Mouse (Mus musculus) megakaryocyte, embryonic 14.5 days (primary cell): ENCODE measurements around the gene Dnajc16. TPM values are rescaled to one million over a fixed set of nuclear protein-coding genes. Genes with fewer than 3 reads are reported as not detected.

ENCODE experiments used
- H3K27me3 ChIP-seq: replicated peaks from 2 replicates; pipeline ENCODE3; 2012; ENCODE audit warnings: inconsistent platforms
- H3K36me3 ChIP-seq: replicated peaks from 2 replicates; pipeline ENCODE3; 2012; ENCODE audit warnings: low read length, inconsistent platforms, mixed read lengths
- H3K4me1 ChIP-seq: 2 replicates; pipeline ENCODE4 v1.6.1; 2012; ENCODE audit warnings: inconsistent platforms
- H3K4me3 ChIP-seq: replicated peaks from 2 replicates; pipeline ENCODE3; 2012; ENCODE audit warnings: moderate library complexity, mild to moderate bottlenecking, inconsistent platforms
- H3K9me3 ChIP-seq: 2 replicates; pipeline ENCODE4 v1.6.1; 2012; ENCODE audit warnings: inconsistent platforms
- FLI1 ChIP-seq: IDR thresholded peaks from 2 replicates; pipeline ENCODE4 v1.6.1; 2012; ENCODE audit warnings: low read length, inconsistent platforms, mixed read lengths
- GATA1 ChIP-seq: IDR thresholded peaks from 3 replicates; pipeline ENCODE4 v1.6.1; 2012; ENCODE audit warnings: mixed read lengths, low read length, inconsistent platforms, borderline replicate concordance
- polyA plus RNA-seq: library from polyadenylated mRNA; stranded (reverse); fragments of >175 nt; gene quantifications from 2 replicates; pipeline ENCODE4 v1.2.3, GENCODE M21; 2012; ENCODE audit warnings: low replicate concordance; ENCODE audit not compliant: insufficient read depth

The Dnajc16 gene
- polyA plus RNA-seq, 1 experiment, result 1.8 TPM

DNA sequence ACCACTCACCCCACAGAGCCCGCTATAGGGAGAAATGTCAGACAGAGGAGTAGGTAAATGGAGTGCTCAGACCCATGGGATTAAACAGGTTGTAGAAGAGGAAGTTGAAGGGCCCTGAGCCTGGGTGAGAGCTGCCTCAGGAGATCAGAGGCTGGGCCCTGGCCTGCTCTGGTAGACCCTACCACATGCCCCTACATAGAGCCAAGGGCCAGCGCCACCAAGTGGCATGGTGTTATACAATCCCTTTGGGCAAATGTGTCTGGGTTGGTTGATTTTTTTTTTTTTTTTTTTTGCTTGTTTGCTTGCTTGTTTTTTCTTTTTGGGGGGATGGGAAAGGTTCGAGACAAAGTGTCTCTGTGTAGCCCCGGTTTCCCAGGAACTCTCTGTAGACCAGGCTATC is 13.4 kb upstream of the Dnajc16 start:
- TF ChIP-seq FLI1, result no peak
- TF ChIP-seq GATA1, result no peak
- Histone ChIP-seq H3K36me3 (peaks cover 59% of the 10 kb centered on the region), H3K4me3 (no peak overlapping the region), H3K9me3 (no peaks in the 10 kb centered on the region), H3K27me3 (no peaks in the 10 kb centered on the region), H3K4me1 (0 out of 2 replicates have a peak, but pooled peaks cover 4% of the 10 kb centered on the region)

DNA sequence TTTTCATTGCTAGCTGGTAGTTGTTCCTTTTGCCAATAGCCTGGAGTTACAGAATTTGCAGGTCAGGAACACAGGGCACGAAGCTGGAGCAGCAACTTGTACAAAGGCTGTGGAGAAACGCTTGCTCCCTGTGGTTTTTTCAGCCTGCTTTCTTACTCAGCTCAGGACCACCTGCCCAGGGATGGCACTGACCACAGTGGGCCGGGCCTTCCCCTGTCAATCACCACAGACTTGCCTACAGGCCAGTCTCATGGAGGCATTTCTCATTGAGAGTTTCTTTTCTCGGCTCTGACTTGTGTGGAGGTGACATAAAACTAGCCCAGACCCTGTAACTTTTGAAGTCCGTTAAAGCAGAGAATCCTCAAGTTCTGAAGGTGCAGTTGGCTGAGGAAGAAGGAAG is 6.8 kb upstream of the Dnajc16 start:
- Histone ChIP-seq H3K9me3 (no peaks in the 10 kb centered on the region), H3K27me3 (no peaks in the 10 kb centered on the region), H3K36me3 (peaks cover 25% of the 10 kb centered on the region), H3K4me1 (peaks cover 27% of the 10 kb centered on the region), H3K4me3 (no peak overlapping the region)
- TF ChIP-seq GATA1 (no peak), FLI1 (no peak)

GRCm38 (mm10) chr4:141796954-141797353 is 6.2 kb upstream of the Dnajc16 start:
- peaks cover 25% of the 10 kb centered on the region for H3K36me3 ChIP-seq
- no peak for TF ChIP-seq GATA1
- TF ChIP-seq FLI1, result no peak

GRCm38 (mm10) chr4:141796356-141796755 is 5.6 kb upstream of the Dnajc16 start:
- Histone ChIP-seq H3K4me1 (peaks cover 39% of the 10 kb centered on the region), H3K4me3 (no peak overlapping the region), H3K9me3 (no peaks in the 10 kb centered on the region), H3K36me3 (peaks cover 25% of the 10 kb centered on the region), H3K27me3 (no peaks in the 10 kb centered on the region)
- TF ChIP-seq FLI1 (no peak), GATA1 (no peak)

More at GRCm38 (mm10) chr4:141796954-141797353, 6.2 kb upstream of the Dnajc16 start:
- Histone ChIP-seq H3K9me3 (no peaks in the 10 kb centered on the region), H3K4me3 (no peak overlapping the region), H3K27me3 (no peaks in the 10 kb centered on the region), H3K4me1 (peaks cover 33% of the 10 kb centered on the region)

DNA sequence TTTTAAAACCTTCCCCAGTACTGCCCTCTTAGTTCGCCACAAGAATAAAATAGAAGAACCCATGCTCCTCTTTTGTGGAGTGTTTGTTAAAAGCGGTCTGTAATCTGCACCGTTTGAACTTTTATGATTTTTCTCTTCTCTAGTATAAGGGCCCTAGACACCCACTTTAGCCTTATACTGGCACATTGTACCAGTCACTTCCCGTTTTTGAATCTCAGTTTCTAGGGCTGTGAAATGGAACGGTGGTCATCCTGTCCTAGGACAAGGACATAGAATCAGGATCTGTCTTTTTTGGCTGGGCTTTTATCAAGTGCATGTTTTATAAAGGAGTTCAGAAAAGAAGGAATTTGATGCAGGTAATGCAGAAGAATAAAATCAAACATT is 3.4 kb upstream of the Dnajc16 start:
- Histone ChIP-seq H3K4me3 (peak overlapping the region; percentile 93), H3K27me3 (no peaks in the 10 kb centered on the region), H3K4me1 (peaks cover 52% of the 10 kb centered on the region), H3K9me3 (no peaks in the 10 kb centered on the region), H3K36me3 (peaks cover 25% of the 10 kb centered on the region)
- TF ChIP-seq FLI1 (no peak), GATA1 (no peak)

- TF ChIP-seq FLI1, result no peak
- no peak for TF ChIP-seq GATA1
- Histone ChIP-seq H3K27me3 (no peaks in the 10 kb centered on the region), H3K36me3 (peaks cover 29% of the 10 kb centered on the region), H3K4me3 (peak within 1 kb of the TSS; percentile 93), H3K4me1 (peaks cover 52% of the 10 kb centered on the region), H3K9me3 (no peaks in the 10 kb centered on the region)
Measured at GRCm38 (mm10) chr4:141793282-141794151, 2.8 kb upstream of the Dnajc16 start, which contains the start of gene Casp9. Gene Casp9, plus strand, starts transcription at chr4:141793612.

DNA sequence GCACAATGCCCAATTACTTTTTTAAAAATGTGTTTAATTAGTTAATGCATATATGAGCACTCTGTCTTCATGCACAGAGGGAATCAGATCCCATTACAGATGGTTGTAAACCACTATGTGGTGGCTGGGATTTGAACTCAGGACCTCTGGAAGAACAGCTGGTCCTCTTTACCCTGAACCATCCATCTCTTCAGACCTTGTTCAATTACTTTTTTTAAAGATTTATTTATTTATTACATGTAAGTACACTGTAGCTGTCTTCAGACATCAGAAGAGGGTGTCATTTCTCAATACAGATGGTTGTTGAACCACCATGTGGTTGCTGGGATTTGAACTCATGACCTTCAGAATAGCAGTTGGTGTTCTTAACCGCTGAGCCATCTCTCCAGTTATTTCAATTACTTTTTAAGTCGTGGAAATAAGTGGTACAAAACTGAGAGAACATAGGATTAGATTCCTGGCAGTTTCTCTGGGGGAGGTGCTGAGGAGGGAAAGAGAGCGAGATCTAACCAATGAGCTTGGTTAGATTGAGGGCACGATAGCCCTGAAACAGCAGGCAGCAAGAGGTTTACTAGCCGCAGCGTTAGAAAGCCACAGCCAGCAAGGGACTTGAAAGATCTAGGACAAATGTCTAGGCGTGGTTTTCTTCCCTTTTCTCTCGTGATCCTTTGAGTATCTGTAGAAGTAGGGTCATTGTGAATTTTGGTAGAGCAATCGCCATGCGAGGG is 2.0 kb upstream of the Dnajc16 start:
- Histone ChIP-seq H3K4me3 (peak overlapping the region; percentile 93), H3K27me3 (no peaks in the 10 kb centered on the region), H3K36me3 (peaks cover 35% of the 10 kb centered on the region), H3K4me1 (peaks cover 53% of the 10 kb centered on the region), H3K9me3 (no peaks in the 10 kb centered on the region)
- TF ChIP-seq FLI1 (no peak), GATA1 (no peak)

DNA sequence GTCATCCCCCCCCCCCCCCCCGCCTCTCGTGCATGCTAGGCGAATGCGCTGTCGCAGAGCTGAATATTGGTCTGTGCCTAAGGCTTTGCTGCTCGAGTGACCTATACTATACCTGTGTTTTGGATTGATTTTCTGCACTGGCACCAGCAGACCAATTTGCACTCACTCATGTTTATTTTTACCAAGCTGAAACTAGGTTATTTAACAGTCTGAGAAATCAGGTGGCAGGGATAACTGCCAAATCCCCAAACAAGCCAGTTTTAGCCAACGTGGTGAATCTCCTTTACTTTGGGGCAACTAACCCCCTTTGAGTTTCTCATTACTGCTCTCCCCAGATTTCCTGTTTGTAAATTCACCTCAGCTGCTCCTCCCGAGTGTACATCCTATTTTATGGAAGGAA is 1.2 kb upstream of the Dnajc16 start:
- H3K4me1 ChIP-seq, result peaks cover 56% of the 10 kb centered on the region
- H3K27me3 ChIP-seq, result no peaks in the 10 kb centered on the region
- no peaks in the 10 kb centered on the region for H3K9me3 ChIP-seq
- TF ChIP-seq GATA1, result no peak
- TF ChIP-seq FLI1, result no peak
- H3K36me3 ChIP-seq, result peaks cover 35% of the 10 kb centered on the region
- no peak overlapping the region for H3K4me3 ChIP-seq

DNA sequence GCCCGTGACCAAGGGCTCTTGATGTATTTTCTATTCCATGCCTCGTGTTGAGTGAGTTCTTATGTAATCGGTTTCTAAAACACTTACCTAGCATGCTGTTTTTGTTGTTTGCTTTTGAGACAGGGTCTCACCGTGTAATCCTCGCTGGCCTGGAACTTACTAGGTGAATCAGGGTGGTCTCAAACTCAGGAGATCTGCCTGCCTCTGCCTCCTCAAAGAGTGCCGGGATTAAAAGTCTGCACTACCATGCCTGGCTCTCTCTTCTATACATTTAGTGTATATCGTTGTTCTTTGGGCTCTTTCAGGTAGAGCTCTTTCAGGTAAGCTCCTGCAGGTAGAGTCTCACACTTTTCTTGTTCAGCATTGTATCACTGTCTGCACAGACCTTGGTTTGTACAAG is 755 bp upstream of the Dnajc16 start:
- peaks cover 56% of the 10 kb centered on the region for H3K4me1 ChIP-seq
- H3K27me3 ChIP-seq, result no peaks in the 10 kb centered on the region
- peak overlapping the region; percentile 38 for H3K4me3 ChIP-seq
- peaks cover 35% of the 10 kb centered on the region for H3K36me3 ChIP-seq
- TF ChIP-seq FLI1 (no peak), GATA1 (no peak)
- H3K9me3 ChIP-seq, result no peaks in the 10 kb centered on the region
